Mouse (Mus musculus): Measurements from ENCODE around the gene Ufc1. TPM values are rescaled to one million over a fixed set of nuclear protein-coding genes. Genes with fewer than 3 reads are reported as not detected.
"Not testable (repeated sequence)": the region's sequence is repeated elsewhere in the genome, so short reads cannot be mapped to it uniquely, and the experiment has no call there.

Ufc1 gene
- 77.2 and 89.6 TPM in 2 replicates for polyA plus RNA-seq (2015; fragmentation: Nextera tagmentation; extraction: Ambion mirVana)

GRCm38 (mm10) chr1:171294298-171295062 lies at the start of gene Ufc1:
Gene Ufc1, minus strand, starts transcription at chr1:171295024.
- Histone ChIP-seq H3K4me3 (peak within 1 kb of the TSS; percentile 87), H3K4me2 (peak within 1 kb of the TSS; percentile 89), H3K9ac (peak within 1 kb of the TSS; percentile 94), H3K36me3 (peaks cover 21% of the 10 kb centered on the region), H3K27ac (replicated peaks) (peak within 1 kb of the TSS; percentile 93), H3K9me3 (no peaks in the 10 kb centered on the region), H3K27me3 (replicated peaks) (peaks cover 34% of the 10 kb centered on the region), H3K4me1 (peaks cover 9% of the 10 kb centered on the region)
- peak; percentile 48 for ATAC-seq (ENCODE audit: extremely low read depth, insufficient number of reproducible peaks, low FRiP score, low TSS enrichment)
- WGBS = under 1% methylated on average over 42 of the region's 42 CpGs

- WGBS = 77% methylated on average over 8 of the region's 9 CpGs
- H3K9ac ChIP-seq = no peak overlapping the region
- H3K36me3 ChIP-seq = peaks cover 55% of the 10 kb centered on the region
- peak overlapping the region; percentile 88 for H3K4me2 ChIP-seq
- no peak overlapping the region for H3K27ac ChIP-seq (replicated peaks)
- H3K9me3 ChIP-seq = peaks cover 6% of the 10 kb centered on the region; the same call in 1 of the 2 replicates
- no peaks in the 10 kb centered on the region for H3K27me3 ChIP-seq (replicated peaks)
- peak; percentile 17; the same call in 1 of the 2 replicates for ATAC-seq (ENCODE audit: extremely low read depth, insufficient number of reproducible peaks, low FRiP score, low TSS enrichment)
- peaks cover 35% of the 10 kb centered on the region for H3K4me1 ChIP-seq
- peak overlapping the region; percentile 95; the same call in 1 of the 2 replicates for H3K4me3 ChIP-seq
These were observed 49.3 kb upstream of the Ufc1 start for GRCm38 (mm10) chr1:171343922-171344677.

GRCm38 (mm10) chr1:171342262-171343207 lies 47.7 kb upstream of the Ufc1 start:
- no peak overlapping the region for H3K4me2 ChIP-seq
- H3K9me3 ChIP-seq = peaks cover 6% of the 10 kb centered on the region; the same call in 1 of the 2 replicates
- no peak overlapping the region for H3K27ac ChIP-seq (replicated peaks)
- H3K4me1 ChIP-seq = peaks cover 26% of the 10 kb centered on the region
- no peak overlapping the region for H3K4me3 ChIP-seq
- 91% methylated on average over 16 of the region's 16 CpGs for WGBS
- no peak for ATAC-seq (ENCODE audit: extremely low read depth, insufficient number of reproducible peaks, low FRiP score, low TSS enrichment)
- no peaks in the 10 kb centered on the region for H3K27me3 ChIP-seq (replicated peaks)
- H3K9ac ChIP-seq = no peak overlapping the region
- H3K36me3 ChIP-seq = peaks cover 67% of the 10 kb centered on the region

DNA sequence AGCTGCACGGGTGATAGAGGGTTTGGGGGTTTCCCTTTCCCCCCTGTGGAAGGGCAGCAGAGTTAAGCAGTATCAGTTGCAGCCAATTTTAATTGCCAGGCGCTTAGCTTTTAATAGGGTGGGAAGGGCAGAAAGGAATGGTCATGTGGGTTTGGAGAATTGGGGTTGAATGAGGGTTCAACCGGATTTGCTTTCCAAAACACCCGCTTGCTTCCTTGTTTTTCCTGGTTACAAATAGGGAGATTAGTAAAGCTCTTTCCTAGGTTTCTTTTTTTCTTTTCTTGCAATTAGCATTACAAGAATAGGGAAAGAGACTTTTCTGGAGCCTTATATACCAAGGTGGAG lies 35.4 kb upstream of the Ufc1 start:
- H3K9me3 ChIP-seq = no peaks in the 10 kb centered on the region
- peak overlapping the region; percentile 99 for H3K27ac ChIP-seq (replicated peaks)
- peaks cover 62% of the 10 kb centered on the region for H3K4me1 ChIP-seq
- peak overlapping the region; percentile 91 for H3K4me3 ChIP-seq
- peaks cover 40% of the 10 kb centered on the region for H3K36me3 ChIP-seq
- ATAC-seq (ENCODE audit: extremely low read depth, insufficient number of reproducible peaks, low FRiP score, low TSS enrichment) = no peak
- H3K4me2 ChIP-seq = peak overlapping the region; percentile 78
- H3K9ac ChIP-seq = peak overlapping the region; percentile 99
- 0% methylated on average over 4 of the region's 4 CpGs for WGBS
- H3K27me3 ChIP-seq (replicated peaks) = no peaks in the 10 kb centered on the region

GRCm38 (mm10) chr1:171329433-171330215 lies 34.8 kb upstream of the Ufc1 start:
- Histone ChIP-seq H3K27ac (replicated peaks) (peak overlapping the region; percentile 99), H3K36me3 (peaks cover 36% of the 10 kb centered on the region), H3K4me1 (peaks cover 62% of the 10 kb centered on the region), H3K9ac (peak overlapping the region; percentile 99), H3K4me2 (peak overlapping the region; percentile 78), H3K9me3 (no peaks in the 10 kb centered on the region), H3K4me3 (peak overlapping the region; percentile 91), H3K27me3 (replicated peaks) (no peaks in the 10 kb centered on the region)
- WGBS = 0% methylated on average over 50 of the region's 61 CpGs
- peak; percentile 73 for ATAC-seq (ENCODE audit: extremely low read depth, insufficient number of reproducible peaks, low FRiP score, low TSS enrichment)

DNA sequence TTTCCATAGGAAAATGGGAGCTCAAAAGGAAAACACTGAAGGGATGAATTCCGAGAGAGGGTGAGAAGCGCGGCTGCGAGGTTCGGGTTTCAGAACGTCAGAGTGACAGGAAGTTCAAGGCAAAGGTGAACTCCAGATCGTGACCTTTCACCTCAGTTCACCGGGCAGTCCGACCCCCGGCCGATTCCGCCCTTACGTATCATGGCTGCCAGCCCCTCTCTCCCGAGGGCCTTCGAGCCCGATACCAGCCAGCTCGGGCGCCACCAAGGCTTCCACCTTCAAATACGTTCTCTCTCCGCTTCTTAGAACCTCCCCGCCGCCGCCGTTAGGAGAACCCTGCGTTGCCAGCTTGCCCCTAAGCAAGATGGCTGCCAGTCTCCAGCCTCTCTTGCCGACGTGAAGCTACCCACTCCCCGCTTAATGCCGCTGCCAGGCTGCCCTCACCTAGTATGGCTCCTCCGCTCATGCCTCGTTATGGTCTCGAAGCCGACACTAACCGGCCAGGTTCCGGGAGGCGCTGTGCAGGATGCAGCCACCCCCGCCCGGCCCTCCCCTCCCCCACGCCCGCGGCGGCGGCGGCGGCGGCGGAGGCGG lies 34.1 kb upstream of the Ufc1 start, which contains the start of gene Dedd:
TSS of gene Dedd (plus strand) at position 307 of the 594 bp plus-strand sequence.
- no peaks in the 10 kb centered on the region for H3K9me3 ChIP-seq
- peak; percentile 80 for ATAC-seq (ENCODE audit: extremely low read depth, insufficient number of reproducible peaks, low FRiP score, low TSS enrichment)
- peak within 1 kb of the TSS; percentile 78 for H3K4me2 ChIP-seq
- H3K9ac ChIP-seq = peak within 1 kb of the TSS; percentile 99
- peak within 1 kb of the TSS; percentile 91 for H3K4me3 ChIP-seq
- peaks cover 33% of the 10 kb centered on the region for H3K36me3 ChIP-seq
- peak within 1 kb of the TSS; percentile 99 for H3K27ac ChIP-seq (replicated peaks)
- H3K27me3 ChIP-seq (replicated peaks) = no peaks in the 10 kb centered on the region
- WGBS = under 1% methylated on average over 45 of the region's 48 CpGs
- H3K4me1 ChIP-seq = peaks cover 60% of the 10 kb centered on the region

DNA sequence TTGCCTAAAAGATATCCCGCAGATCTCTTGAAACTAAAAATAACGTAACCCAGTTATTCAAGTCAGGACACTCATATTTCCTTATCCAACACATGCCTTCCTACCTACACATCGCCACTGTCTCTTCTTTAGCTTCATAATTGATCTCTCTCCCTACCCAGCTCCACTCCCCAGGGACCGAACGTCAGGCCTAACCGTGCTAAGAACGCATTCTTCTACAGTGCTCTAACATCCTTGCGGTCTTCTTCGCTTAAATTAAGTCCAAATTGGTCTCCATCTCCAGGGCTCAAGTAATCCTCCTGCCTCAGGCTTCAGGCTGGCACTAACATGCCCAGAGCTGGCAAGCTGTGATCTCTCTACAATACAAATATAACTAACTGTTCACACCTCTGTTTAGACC lies 33.4 kb upstream of the Ufc1 start:
- ATAC-seq (ENCODE audit: extremely low read depth, insufficient number of reproducible peaks, low FRiP score, low TSS enrichment) = no peak
- Histone ChIP-seq H3K4me2 (peak overlapping the region; percentile 78), H3K36me3 (peaks cover 26% of the 10 kb centered on the region), H3K9me3 (no peaks in the 10 kb centered on the region), H3K27me3 (replicated peaks) (no peaks in the 10 kb centered on the region), H3K4me3 (peak overlapping the region; percentile 91), H3K4me1 (peaks cover 53% of the 10 kb centered on the region), H3K27ac (replicated peaks) (peak overlapping the region; percentile 99), H3K9ac (peak overlapping the region; percentile 99)
- WGBS = 22% methylated on average over 9 of the region's 9 CpGs

- not testable (repeated sequence) for H3K9me3 ChIP-seq; H3K9ac ChIP-seq; H3K4me2 ChIP-seq; ATAC-seq (ENCODE audit: extremely low read depth, insufficient number of reproducible peaks, low FRiP score, low TSS enrichment); H3K27ac ChIP-seq (replicated peaks); H3K4me3 ChIP-seq; H3K27me3 ChIP-seq (replicated peaks)
- WGBS = 73% methylated on average over 4 of the region's 4 CpGs
- Histone ChIP-seq H3K36me3 (peaks cover 16% of the 10 kb centered on the region), H3K4me1 (peaks cover 39% of the 10 kb centered on the region)
These were observed 31.8 kb upstream of the Ufc1 start for GRCm38 (mm10) chr1:171326588-171326987.

DNA sequence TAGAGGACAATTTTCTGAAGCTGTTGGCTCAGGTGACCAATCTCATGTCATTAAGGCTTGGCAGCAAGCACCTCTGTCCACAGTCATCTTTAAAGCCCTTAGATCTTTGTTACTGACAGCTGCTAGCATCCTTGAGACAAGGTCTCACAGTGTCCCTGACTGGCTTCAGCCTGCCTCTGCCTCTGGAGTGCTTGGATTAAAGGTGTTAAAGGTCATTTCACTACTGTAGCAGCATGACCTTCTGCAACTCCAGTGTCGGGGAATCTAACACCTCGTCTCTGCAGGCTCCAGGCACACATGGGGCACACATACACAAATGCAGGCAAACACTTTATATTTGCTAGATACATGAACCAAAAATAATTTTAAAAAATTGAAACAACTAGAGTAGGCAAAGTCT lies 30.7 kb upstream of the Ufc1 start:
- H3K9me3 ChIP-seq = no peaks in the 10 kb centered on the region
- peaks cover 16% of the 10 kb centered on the region for H3K36me3 ChIP-seq
- H3K4me1 ChIP-seq = peaks cover 29% of the 10 kb centered on the region
- no peak overlapping the region for H3K4me3 ChIP-seq
- H3K27me3 ChIP-seq (replicated peaks) = no peaks in the 10 kb centered on the region
- no peak overlapping the region for H3K27ac ChIP-seq (replicated peaks)
- H3K9ac ChIP-seq = no peak overlapping the region
- no peak for ATAC-seq (ENCODE audit: extremely low read depth, insufficient number of reproducible peaks, low FRiP score, low TSS enrichment)
- WGBS = 69% methylated on average over 2 of the region's 2 CpGs
- no peak overlapping the region for H3K4me2 ChIP-seq

GRCm38 (mm10) chr1:171322012-171322411 lies 27.2 kb upstream of the Ufc1 start:
- H3K4me3 ChIP-seq = no peak overlapping the region
- no peak for ATAC-seq (ENCODE audit: extremely low read depth, insufficient number of reproducible peaks, low FRiP score, low TSS enrichment)
- H3K36me3 ChIP-seq = peaks cover 16% of the 10 kb centered on the region
- H3K4me2 ChIP-seq = no peak overlapping the region
- peaks cover 12% of the 10 kb centered on the region for H3K4me1 ChIP-seq
- 78% methylated on average over 1 of the region's 1 CpGs for WGBS
- no peak overlapping the region for H3K9ac ChIP-seq
- H3K27ac ChIP-seq (replicated peaks) = 0 out of 2 replicates have a peak overlapping the region, but pooled peaks have one; percentile 12
- H3K9me3 ChIP-seq = no peaks in the 10 kb centered on the region
- no peaks in the 10 kb centered on the region for H3K27me3 ChIP-seq (replicated peaks)
